ENCODE assay signal across 8 mouse cellular contexts in the genomic region with DNA sequence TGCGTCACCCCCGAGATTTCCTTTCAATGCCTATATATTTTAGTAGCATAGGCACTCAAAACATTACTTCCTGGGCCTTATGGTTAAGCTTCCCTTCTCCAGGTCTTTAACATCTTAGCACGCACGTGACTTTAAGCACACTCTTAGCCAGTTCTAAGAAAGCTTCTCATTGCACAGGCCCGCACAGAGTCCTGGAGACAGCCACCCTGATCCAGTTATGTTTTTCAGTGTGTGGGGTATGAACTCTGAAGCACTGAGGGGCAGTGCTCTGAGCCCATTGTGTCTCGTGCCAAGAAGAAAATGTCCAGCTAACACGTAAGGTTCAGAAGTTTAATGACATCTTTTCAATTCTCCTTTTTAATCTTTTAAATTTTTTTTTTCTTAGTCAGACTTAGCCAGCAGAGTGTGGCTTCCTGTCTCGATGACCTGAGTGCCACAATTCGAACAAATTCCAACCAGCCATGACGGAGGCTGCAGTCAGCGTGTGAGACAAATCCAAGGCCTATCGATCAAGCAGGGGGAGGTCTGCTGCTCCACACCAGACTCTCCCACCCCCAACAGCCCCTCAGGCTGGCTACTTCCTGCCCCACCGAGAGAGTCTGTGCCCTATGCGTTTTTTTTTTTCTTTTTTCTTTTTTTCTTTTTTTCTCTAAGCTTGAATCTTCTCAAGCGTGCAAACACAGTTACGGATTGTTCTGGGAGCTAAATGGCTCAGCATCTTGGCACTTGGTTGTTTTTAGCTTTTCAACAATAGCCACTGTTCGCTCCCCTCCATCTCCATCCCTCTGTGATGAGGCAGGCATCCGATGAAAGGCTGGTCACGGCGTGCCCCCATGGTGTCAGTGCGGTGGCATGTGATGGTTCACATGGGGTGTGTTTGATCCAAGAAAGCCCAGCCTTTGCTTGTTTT.
DNase-seq lines count a peak whose midpoint lies in the region; ATAC-seq lines count a peak whose summit lies in the region.

No protein-coding gene starts in this region.

- no peak overlapping the region for H3K4me3 ChIP-seq in forebrain, embryonic 11.5 days (ENCODE audit: low read depth, low read length)
- H3K4me3 ChIP-seq in midbrain, embryonic 10.5 days, result peak overlapping the region; percentile 11; the same call in 1 of the 2 replicates
- H3K4me3 ChIP-seq in liver, embryonic 12.5 days, result no peak overlapping the region

- no peaks in the 10 kb centered on the region for H3K36me3 ChIP-seq in forebrain, embryonic 11.5 days (ENCODE audit: control insufficient read depth, insufficient read depth, low read length)
- H3K36me3 ChIP-seq in midbrain, embryonic 10.5 days, result no peaks in the 10 kb centered on the region
- no peaks in the 10 kb centered on the region for H3K36me3 ChIP-seq in liver, embryonic 12.5 days

- no peak for DNase-seq in frontal cortex, postnatal 14 days (ENCODE audit: low spot score in 2 of 2)
- peak; percentile 41 to 53 for DNase-seq in B cell, adult 2 months
- DNase-seq in forebrain, embryonic 11.5 days (ENCODE audit: low spot score), result peak; percentile 58
- peak; percentile 74 for DNase-seq in midbrain, embryonic 10.5 days (ENCODE audit: low spot score)
- no peak for DNase-seq in thymus, postnatal 25 days
- DNase-seq in right cerebral cortex, postnatal 25 days, result no peak

- H3K27me3 ChIP-seq in forebrain, embryonic 11.5 days (ENCODE audit: control insufficient read depth, insufficient read depth, low read length), result no peaks in the 10 kb centered on the region
- H3K27me3 ChIP-seq in midbrain, embryonic 10.5 days (ENCODE audit: low read depth, poor library complexity, severe bottlenecking), result no peaks in the 10 kb centered on the region
- H3K27me3 ChIP-seq in liver, embryonic 12.5 days (replicated peaks), result no peaks in the 10 kb centered on the region

- no peak overlapping the region for H3K4me2 ChIP-seq in forebrain, embryonic 11.5 days (ENCODE audit: low read depth, low read length, severe bottlenecking)
- H3K4me2 ChIP-seq in liver, embryonic 12.5 days, result no peak overlapping the region

- H3K4me1 ChIP-seq in forebrain, embryonic 11.5 days (replicated peaks; ENCODE audit: control insufficient read depth, insufficient read depth, low read length), result peaks cover 7% of the 10 kb centered on the region; the same call in 1 of the 2 replicates
- peaks cover 66% of the 10 kb centered on the region for H3K4me1 ChIP-seq in midbrain, embryonic 10.5 days
- H3K4me1 ChIP-seq in liver, embryonic 12.5 days, result no peaks in the 10 kb centered on the region

- H3K27ac ChIP-seq in forebrain, embryonic 11.5 days (ENCODE audit: low read depth, low read length), result no peak overlapping the region
- peak overlapping the region; percentile 88 for H3K27ac ChIP-seq in midbrain, embryonic 10.5 days (replicated peaks)
- no peak overlapping the region for H3K27ac ChIP-seq in liver, embryonic 12.5 days

- H3K9ac ChIP-seq in forebrain, embryonic 11.5 days (ENCODE audit: low read length), result no peak overlapping the region
- no peak overlapping the region for H3K9ac ChIP-seq in liver, embryonic 12.5 days

- 35% methylated on average over 21 of the region's 21 CpGs for WGBS in forebrain, embryonic 11.5 days
- WGBS in midbrain, embryonic 10.5 days, result 32% methylated on average over 21 of the region's 21 CpGs
- whole genome bisulfite sequencing in liver, embryonic 12.5 days (ENCODE audit: insufficient replicate concordance), result 65% methylated on average over 21 of the region's 21 CpGs

- ATAC-seq in frontal cortex, adult (ENCODE audit: low TSS enrichment), result peak; percentile 53
- peak; percentile 57 for ATAC-seq in forebrain, embryonic 11.5 days (replicated peaks; ENCODE audit: low FRiP score)
- ATAC-seq in liver, embryonic 12.5 days, result no peak

- no peaks in the 10 kb centered on the region for H3K9me3 ChIP-seq in forebrain, embryonic 11.5 days (ENCODE audit: control insufficient read depth, low read length)
- no peaks in the 10 kb centered on the region for H3K9me3 ChIP-seq in midbrain, embryonic 10.5 days (replicated peaks)
- no peaks in the 10 kb centered on the region for H3K9me3 ChIP-seq in liver, embryonic 12.5 days (replicated peaks)

Comparison
In these comparisons a context has a peak if more than half of its experiments do, and no peak if none do; other contexts are left out.
1. DNase-seq: peak in B cell, adult 2 months (2 of 2), forebrain, embryonic 11.5 days (single experiment) and midbrain, embryonic 10.5 days (single experiment); none in frontal cortex, postnatal 14 days (0 of 2), thymus, postnatal 25 days (single experiment) and right cerebral cortex, postnatal 25 days (single experiment).